In genomic region chr14:75616375-75616774, GRCm38 (mm10) we compare ENCODE assay signal across 22 mouse cellular contexts. TPM values are rescaled to one million over a fixed set of nuclear protein-coding genes. Genes with fewer than 3 reads are reported as not detected.
"Had no signal": no experiment of that assay in that cellular context is flagged by ENCODE, and none has a peak within 500 bp of the region (broad histone marks: within the 10 kb centered on the region; RNA-seq: fewer than 3 reads in every experiment).

No protein-coding gene starts in this region.

- DNase-seq: lung, adult 18-20 months; lung, embryonic 14.5 days; lung, postnatal 10 days; lung, postnatal 4 days; midbrain, embryonic 14.5 days; right cerebral cortex, postnatal 14 days; thymus, adult 2 months; thymus, postnatal 25 days; thymus, postnatal 4 days had no signal

- H3K9me3 ChIP-seq: midbrain, embryonic 10.5 days; midbrain, embryonic 12.5 days; stomach, embryonic 15.5 days had no signal

- H3K4me2 ChIP-seq: lung, embryonic 14.5 days; midbrain, embryonic 12.5 days; stomach, embryonic 15.5 days had no signal

- ATAC-seq: midbrain, embryonic 16.5 days had no signal

- H3K27me3 ChIP-seq: midbrain, embryonic 12.5 days; stomach, embryonic 15.5 days had no signal

- H3K27ac ChIP-seq: midbrain, embryonic 10.5 days; midbrain, embryonic 12.5 days; stomach, embryonic 15.5 days; stomach, postnatal 0 days had no signal

- H3K9ac ChIP-seq: lung, embryonic 14.5 days; midbrain, embryonic 12.5 days; stomach, embryonic 15.5 days had no signal

- H3K4me1 ChIP-seq: stomach, embryonic 15.5 days had no signal

- H3K36me3 ChIP-seq: midbrain, embryonic 10.5 days; midbrain, embryonic 12.5 days; stomach, embryonic 15.5 days had no signal

- H3K4me3 ChIP-seq: midbrain, embryonic 10.5 days; midbrain, embryonic 12.5 days; myocyte; stomach, embryonic 15.5 days had no signal

RNA-seq across cellular contexts. Expression of gene Spert, which starts 23.5 kb away (rescaled TPM):
- total RNA-seq: megakaryocyte, adult 5-6 weeks; megakaryocyte-erythroid progenitor cell, adult 5-6 weeks; neutrophil, adult 5-6 weeks had no signal
- polyA plus RNA-seq: liver, embryonic 16.5 days; lung, embryonic 14.5 days; lung, embryonic 16.5 days; midbrain, embryonic 10.5 days; midbrain, embryonic 12.5 days; midbrain, embryonic 14.5 days; midbrain, embryonic 16.5 days; myocyte; stomach, embryonic 15.5 days; stomach, postnatal 0 days; urinary bladder, adult 2 months had no signal

RNA-seq across cellular contexts. Expression of gene Erich6b, which starts 25.7 kb away (rescaled TPM):
- total RNA-seq: megakaryocyte, adult 5-6 weeks; megakaryocyte-erythroid progenitor cell, adult 5-6 weeks; neutrophil, adult 5-6 weeks had no signal
- polyA plus RNA-seq: liver, embryonic 16.5 days; lung, embryonic 14.5 days; lung, embryonic 16.5 days; midbrain, embryonic 10.5 days; midbrain, embryonic 12.5 days; midbrain, embryonic 14.5 days; midbrain, embryonic 16.5 days; myocyte; spleen, adult 2 months; stomach, embryonic 15.5 days; stomach, postnatal 0 days; thymus, adult 2 months; urinary bladder, adult 2 months had no signal
